Mouse (Mus musculus): ENCODE data around the gene Dtnb. TPM values are rescaled to one million over a fixed set of nuclear protein-coding genes. Genes with fewer than 3 reads are reported as not detected.
A peak's percentile ranks its signal among the peaks of the same experiment; 100 is the strongest.

Dtnb gene
- total RNA-seq, 2 experiments from 2014 or later, result 1.4 to 5.6 TPM

- DNase-seq (ENCODE audit: low spot score), result peak; percentile 88
These were observed 234.1 kb downstream of the Dtnb start for GRCm38 (mm10) chr12:3806271-3806684.

- DNase-seq (ENCODE audit: low spot score), result peak; percentile 69
These were observed 234.7 kb downstream of the Dtnb start for GRCm38 (mm10) chr12:3806703-3807547.

- peak; percentile 44 for DNase-seq (ENCODE audit: low spot score)
These were observed 235.6 kb downstream of the Dtnb start for GRCm38 (mm10) chr12:3807548-3808395.

GRCm38 (mm10) chr12:3808396-3808981, 236.3 kb downstream of the Dtnb start:
- peak; percentile 81 for DNase-seq (ENCODE audit: low spot score)

- no peak for DNase-seq (ENCODE audit: low spot score)
These were observed 237.5 kb downstream of the Dtnb start for GRCm38 (mm10) chr12:3809520-3810180.

- DNase-seq (ENCODE audit: low spot score), result no peak
These were observed 238.3 kb downstream of the Dtnb start for GRCm38 (mm10) chr12:3810455-3810854.

- no peak for DNase-seq (ENCODE audit: low spot score)
These were observed 239.4 kb downstream of the Dtnb start for GRCm38 (mm10) chr12:3811596-3811995.

- no peak for DNase-seq (ENCODE audit: low spot score)
These were observed 240.1 kb downstream of the Dtnb start for GRCm38 (mm10) chr12:3812251-3812650.

- DNase-seq (ENCODE audit: low spot score), result no peak
These were observed 241.0 kb downstream of the Dtnb start for GRCm38 (mm10) chr12:3813138-3813537.

- no peak for DNase-seq (ENCODE audit: low spot score)
These were observed 243.2 kb downstream of the Dtnb start for GRCm38 (mm10) chr12:3815386-3815785.

- no peak for DNase-seq (ENCODE audit: low spot score)
These were observed 244.9 kb downstream of the Dtnb start for GRCm38 (mm10) chr12:3817033-3817432.

GRCm38 (mm10) chr12:3817566-3817965, 245.4 kb downstream of the Dtnb start:
- no peak for DNase-seq (ENCODE audit: low spot score)

- DNase-seq (ENCODE audit: low spot score), result no peak
These were observed 247.7 kb downstream of the Dtnb start for GRCm38 (mm10) chr12:3819899-3820298.

- DNase-seq (ENCODE audit: low spot score), result no peak
These were observed 251.2 kb downstream of the Dtnb start for GRCm38 (mm10) chr12:3823408-3823807.

GRCm38 (mm10) chr12:3824906-3825713, 252.9 kb downstream of the Dtnb start:
- no peak for DNase-seq (ENCODE audit: low spot score)

GRCm38 (mm10) chr12:3825714-3826080, 253.5 kb downstream of the Dtnb start:
- no peak for DNase-seq (ENCODE audit: low spot score)

- no peak for DNase-seq (ENCODE audit: low spot score)
These were observed 255.6 kb downstream of the Dtnb start for GRCm38 (mm10) chr12:3827771-3828170.
